Mouse (Mus musculus) adrenal gland, postnatal 14 days (tissue): ENCODE data around the gene Rnf38. TPM values are rescaled to one million over a fixed set of nuclear protein-coding genes. Genes with fewer than 3 reads are reported as not detected.

Source experiments
- microRNA-seq, 2 experiments: library from miRNA; unstranded; fragments of <30 nt; microRNA quantifications; one replicate each; pipeline ENCODE4 v1.2.0; 2021
- total RNA-seq: library from RNA; stranded (reverse); gene quantifications from 2 replicates; pipeline ENCODE4 v1.2.3, GENCODE M21; 2021

Rnf38 gene
- total RNA-seq, 1 experiment from 2014 or later: 47.1 TPM

Small RNA genes within 50 kb of the gene (microRNA-seq; reads per million reads assigned to microRNA genes)
- gene Mir5106: 0 reads per million in 2 experiments

Other genes with a start within 250 kb of the Rnf38 start
- 166 and 172 TPM in 2 replicates for gene Clta, start 229.3 kb downstream of the Rnf38 start, total RNA-seq
- 36.9 and 45.8 TPM in 2 replicates for gene Gne, start 149.6 kb downstream of the Rnf38 start, total RNA-seq
- gene Melk, start 67.1 kb upstream of the Rnf38 start, total RNA-seq: 4.8 and 5.1 TPM in 2 replicates